Mouse (Mus musculus) ZHBTc4 (cell line): Measurements from ENCODE around the gene Rogdi.
A peak's percentile ranks its signal among the peaks of the same experiment; 100 is the strongest.

Source experiments
- DNase-seq: peaks from one replicate; pipeline ENCODE4 v3.0.0-alpha.2; 2011; ENCODE audit warnings: low read depth, low spot score

Rogdi gene

DNA sequence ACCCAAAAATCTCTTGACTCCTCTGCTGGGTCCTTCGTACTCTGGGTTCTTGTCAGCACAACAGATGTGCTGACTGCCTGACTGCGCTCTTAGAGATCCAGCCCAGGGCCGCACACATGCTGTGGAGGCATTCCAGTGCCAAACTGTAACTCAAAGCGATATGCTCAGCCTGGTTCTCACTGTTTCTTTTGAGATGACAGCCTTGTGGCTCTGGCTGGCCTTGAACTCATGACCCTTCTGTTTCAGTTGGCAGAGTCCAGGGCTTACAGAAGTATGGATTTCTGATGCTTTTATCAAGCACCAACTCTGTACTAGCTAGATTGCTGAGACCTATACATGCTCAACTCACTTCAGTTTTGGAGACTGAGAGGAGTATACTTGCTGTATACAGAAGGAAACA, 20.1 kb downstream of the Rogdi start:
- no peak for DNase-seq

GRCm38 (mm10) chr16:4984717-4985116, 28.6 kb downstream of the Rogdi start:
- DNase-seq = no peak

DNA sequence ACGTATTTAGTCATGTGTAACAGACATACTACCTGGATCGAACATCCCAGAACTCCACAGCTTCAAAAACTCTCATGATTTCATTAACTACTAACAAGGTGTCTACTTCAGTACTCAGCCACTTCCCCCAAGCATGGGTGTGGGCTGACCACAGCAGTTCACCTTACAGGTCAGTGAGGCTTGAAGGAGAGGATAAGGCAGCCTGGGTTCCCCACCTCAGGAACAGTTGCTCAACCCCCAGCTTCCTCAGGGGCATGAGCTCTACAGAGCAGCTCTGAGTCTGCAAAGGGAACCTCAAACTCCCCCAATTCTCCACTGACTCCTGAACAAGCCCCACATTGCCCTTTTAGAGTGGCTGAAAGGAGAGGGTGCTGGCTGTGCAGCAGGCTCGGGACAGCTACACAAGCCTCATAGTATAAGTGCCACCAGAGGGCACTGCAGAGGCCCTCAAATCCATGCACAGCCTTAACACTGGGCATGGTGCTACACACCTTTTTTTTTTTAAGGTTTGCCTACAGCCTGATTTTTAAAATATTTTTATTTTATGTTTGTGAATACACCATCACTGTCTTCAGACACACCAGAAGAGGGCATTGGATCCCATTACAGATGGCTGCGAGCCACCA, 33.5 kb downstream of the Rogdi start:
- DNase-seq = peak; percentile 58

DNA sequence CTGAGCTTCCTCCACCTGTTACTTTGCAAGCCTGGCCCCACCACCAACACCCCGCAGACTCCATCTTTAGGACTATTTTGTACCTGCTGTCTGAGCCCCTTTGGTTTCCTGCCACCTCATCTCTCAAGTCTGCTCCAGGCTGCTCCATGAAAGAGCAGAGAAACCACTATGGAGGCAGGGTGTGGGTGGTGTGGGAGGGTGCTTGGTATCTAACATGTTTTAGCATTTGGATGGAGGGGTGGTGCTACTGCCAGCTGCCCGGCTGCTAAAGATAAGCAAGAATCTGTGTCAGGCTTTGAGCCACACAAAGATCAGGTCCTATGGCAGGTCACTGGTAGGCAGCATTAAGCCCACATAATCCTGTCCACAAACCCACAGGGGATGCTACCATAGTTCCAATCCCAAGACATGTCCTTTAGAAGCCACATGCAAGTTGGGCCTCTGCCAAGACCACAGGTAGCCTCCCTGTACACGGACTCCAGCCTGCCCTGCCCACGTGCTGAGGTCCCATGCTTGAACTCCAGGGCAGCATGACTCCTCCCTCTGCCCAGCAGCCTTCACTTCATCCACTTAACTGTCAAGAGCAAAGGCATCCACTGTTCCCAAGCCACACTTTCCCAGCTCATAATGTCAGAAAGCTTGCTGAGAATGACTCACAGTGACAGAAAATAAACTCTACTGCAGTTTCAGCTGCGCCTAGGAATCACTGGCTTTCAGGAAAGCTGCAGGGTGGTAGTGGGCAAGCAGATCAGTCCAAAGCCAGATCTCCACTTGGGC, 34.9 kb downstream of the Rogdi start:
- no peak for DNase-seq

GRCm38 (mm10) chr16:4976180-4976579, 37.2 kb downstream of the Rogdi start:
- DNase-seq = no peak

- DNase-seq = no peak
Observed at GRCm38 (mm10) chr16:4974521-4974920, 38.8 kb downstream of the Rogdi start.

GRCm38 (mm10) chr16:4971626-4972025, 41.7 kb downstream of the Rogdi start:
- peak; percentile 41 for DNase-seq

- DNase-seq = no peak
Observed at GRCm38 (mm10) chr16:4969055-4969843, 44.1 kb downstream of the Rogdi start.

GRCm38 (mm10) chr16:4968426-4968825, 44.9 kb downstream of the Rogdi start:
- no peak for DNase-seq

DNA sequence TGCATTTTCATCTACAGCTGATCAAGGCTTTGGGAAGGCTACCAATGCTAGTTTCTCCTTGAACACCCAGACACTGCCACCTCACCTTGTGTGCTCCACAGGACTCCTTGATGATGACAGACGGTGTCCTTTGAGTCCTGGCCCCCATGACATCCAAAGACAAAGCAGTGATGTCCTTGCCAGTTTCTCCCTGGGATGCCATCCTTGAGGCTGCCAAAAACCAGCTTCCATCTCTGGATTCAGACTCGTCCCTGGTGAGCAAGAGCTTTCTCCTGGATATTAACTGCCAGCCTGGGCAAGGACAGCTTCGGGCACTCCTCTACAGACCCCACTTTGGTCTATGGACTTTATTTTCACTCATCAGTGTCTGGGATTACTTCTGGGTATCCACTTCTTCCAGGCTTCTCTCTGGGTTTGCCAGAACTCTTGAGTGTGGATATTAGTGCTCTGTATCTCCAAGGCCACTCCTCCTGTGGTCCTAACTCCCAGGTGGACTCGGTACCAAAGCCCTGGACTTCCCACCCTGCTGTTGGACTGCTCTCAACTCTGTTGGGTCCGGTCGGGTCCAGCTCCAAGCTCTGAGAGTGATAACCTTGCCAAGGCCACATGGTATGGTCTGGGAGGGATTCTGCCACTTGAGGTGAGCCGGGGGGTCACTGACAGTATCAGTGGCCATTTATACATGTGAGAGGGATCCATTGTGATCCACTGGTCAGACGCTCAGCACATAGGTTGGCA, 47.8 kb downstream of the Rogdi start:
- no peak for DNase-seq

- DNase-seq = no peak
Observed at GRCm38 (mm10) chr16:4964731-4965391, 48.5 kb downstream of the Rogdi start.

DNA sequence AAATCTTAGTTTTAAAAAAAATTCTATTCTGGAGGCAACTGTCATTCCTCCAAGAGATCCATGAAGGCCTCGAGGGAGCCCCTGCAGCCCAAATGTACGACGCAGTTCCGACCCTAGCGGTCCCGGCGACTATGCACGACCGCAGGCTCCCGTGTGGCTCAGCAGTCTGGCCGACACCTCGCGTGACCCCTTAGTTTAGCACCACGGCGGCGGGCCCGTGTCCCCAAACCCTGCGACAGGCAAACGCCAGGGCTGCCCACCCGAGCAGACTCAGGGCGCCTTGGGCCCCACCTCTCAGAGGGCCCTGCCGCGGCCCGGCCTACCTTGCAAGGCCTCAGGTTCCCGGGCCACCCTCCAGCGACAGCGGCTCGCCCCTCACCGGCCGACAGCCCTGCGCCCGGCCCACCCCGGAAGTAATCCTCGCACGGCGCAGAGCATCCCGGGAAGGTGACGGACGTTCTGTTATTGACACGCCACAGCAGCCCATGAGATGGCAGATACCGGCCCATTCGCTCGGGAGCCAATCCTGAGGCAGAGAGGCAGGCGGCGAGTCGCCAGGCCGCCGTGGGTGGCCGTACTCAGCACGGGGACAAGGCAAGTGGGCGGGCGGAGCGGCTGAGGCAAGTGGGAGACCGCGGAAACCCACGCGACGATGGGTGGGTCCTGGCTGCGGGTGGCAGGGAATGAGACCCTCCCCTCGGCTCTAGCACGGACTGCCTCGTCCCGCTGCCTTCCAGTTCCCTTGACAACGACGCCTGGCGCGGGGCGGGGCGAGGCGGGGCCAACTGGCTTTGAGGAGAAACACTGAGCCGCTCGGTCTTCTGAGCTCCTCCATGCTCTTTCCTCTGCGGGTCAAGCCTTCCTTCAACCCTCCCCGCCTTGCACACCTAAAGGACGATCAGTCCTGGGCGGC, 49.3 kb downstream of the Rogdi start, which contains the start of gene Anks3:
Gene Anks3 (minus strand): TSS at position 409 of the 913 bp plus-strand sequence.
- DNase-seq = peak; percentile 98

DNA sequence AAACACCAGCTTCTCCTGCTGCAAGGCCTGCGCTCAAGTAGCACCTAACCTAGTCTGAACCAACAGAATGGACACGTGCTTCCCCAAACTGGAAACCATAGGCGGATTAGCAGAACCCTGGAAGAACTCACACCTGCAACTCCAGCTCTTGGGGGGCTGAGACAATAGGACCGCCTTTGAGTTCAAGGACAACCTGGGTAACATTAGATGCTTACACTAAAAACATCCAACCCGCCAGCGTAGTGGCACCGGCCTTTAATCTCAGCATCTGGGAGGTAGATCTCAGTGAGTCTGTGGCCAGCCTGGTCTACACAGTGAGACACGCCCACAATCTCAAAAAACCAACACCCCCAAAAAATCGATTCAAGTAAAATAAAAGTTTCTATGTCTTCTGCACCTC, 50.0 kb downstream of the Rogdi start:
- DNase-seq = peak; percentile 21

DNA sequence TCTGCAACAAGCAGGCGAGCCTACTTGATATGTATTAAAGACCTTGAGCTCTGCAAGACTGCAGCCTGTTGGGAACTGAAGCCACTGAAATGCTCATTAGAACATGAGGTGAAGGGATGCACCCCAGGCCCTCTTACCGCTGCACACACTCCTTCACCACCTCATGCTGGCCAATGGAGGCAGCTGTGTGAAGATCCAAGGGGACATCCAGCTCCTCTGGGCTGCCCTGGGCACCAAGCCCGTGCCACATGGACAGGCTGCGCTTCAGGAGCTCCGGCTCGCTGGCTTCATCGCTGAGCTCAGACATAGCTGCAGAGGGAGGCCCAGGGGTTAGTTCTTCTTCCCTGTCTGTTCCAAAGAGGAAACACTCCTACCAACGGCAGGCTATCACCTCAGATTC, 53.1 kb downstream of the Rogdi start:
- no peak for DNase-seq
